Mouse (Mus musculus) embryonic facial prominence, embryonic 15.5 days (tissue): ENCODE measurements at regions not wholly inside any gene's neighbourhood (a gene's known extent, or its start where the extent isn't known, plus 50 kb on each side); places are given as distances from the start of the nearest gene placed in this dataset.
A peak's percentile ranks its signal among the peaks of the same experiment; 100 is the strongest.

Experiments
- ATAC-seq: fragments of 200-750 bp; cut with Nextera tagmentation; 2 replicates; pipeline ENCODE4 v1.8.0; 2017; ENCODE audit warnings: low read depth, moderate TSS enrichment; ENCODE audit not compliant: insufficient number of reproducible peaks, low FRiP score, low TSS enrichment
- H3K27ac ChIP-seq: fragments of 300-500 bp; sonication (generic); replicated peaks from 2 replicates; pipeline ENCODE4 v1.5.1; 2015; ENCODE audit warnings: mild to moderate bottlenecking, inconsistent platforms
- H3K27me3 ChIP-seq: fragments of 300-500 bp; sonication (generic); 2 replicates; pipeline ENCODE4 v1.6.1; 2015; ENCODE audit warnings: inconsistent platforms
- H3K36me3 ChIP-seq: fragments of 300-500 bp; sonication (generic); 2 replicates; pipeline ENCODE4 v1.6.1; 2015; ENCODE audit warnings: mild to moderate bottlenecking, inconsistent platforms
- H3K4me1 ChIP-seq: fragments of 300-500 bp; sonication (generic); 2 replicates; pipeline ENCODE4 v1.6.1; 2015; ENCODE audit warnings: inconsistent platforms
- H3K4me2 ChIP-seq: fragments of 300-500 bp; sonication (generic); replicated peaks from 2 replicates; pipeline ENCODE4 v1.6.1; 2015; ENCODE audit warnings: mild to moderate bottlenecking, inconsistent platforms
- H3K4me3 ChIP-seq: fragments of 300-500 bp; sonication (generic); replicated peaks from 2 replicates; pipeline ENCODE4 v1.5.1; 2015; ENCODE audit warnings: mild to moderate bottlenecking, inconsistent platforms
- H3K9ac ChIP-seq: fragments of 300-500 bp; sonication (generic); 2 replicates; pipeline ENCODE4 v1.6.1; 2015; ENCODE audit warnings: inconsistent platforms
- H3K9me3 ChIP-seq: fragments of 300-500 bp; sonication (generic); replicated peaks from 2 replicates; pipeline ENCODE4 v1.6.1; 2016; ENCODE audit warnings: inconsistent platforms
- WGBS: fragments of 180-500 bp; shearing (Covaris S2); methylation state at CpG from one replicate; pipeline ENCODE4 v1.1.7; 2015; 5-methylcytosine and 5-hydroxymethylcytosine counted together

- H3K4me1 ChIP-seq: no peaks in the 10 kb centered on the region
- no peaks in the 10 kb centered on the region for H3K9me3 ChIP-seq
- H3K4me2 ChIP-seq: no peak overlapping the region
- no peaks in the 10 kb centered on the region for H3K27me3 ChIP-seq
- H3K27ac ChIP-seq: no peak overlapping the region
- no peak overlapping the region for H3K9ac ChIP-seq
- no peak for ATAC-seq
- 60% methylated on average over 5 of the region's 5 CpGs for WGBS
- no peak overlapping the region for H3K4me3 ChIP-seq
- H3K36me3 ChIP-seq: no peaks in the 10 kb centered on the region
Measured at GRCm38 (mm10) chr10:56597382-56597781, 220.3 kb downstream of the Gja1 start.

DNA sequence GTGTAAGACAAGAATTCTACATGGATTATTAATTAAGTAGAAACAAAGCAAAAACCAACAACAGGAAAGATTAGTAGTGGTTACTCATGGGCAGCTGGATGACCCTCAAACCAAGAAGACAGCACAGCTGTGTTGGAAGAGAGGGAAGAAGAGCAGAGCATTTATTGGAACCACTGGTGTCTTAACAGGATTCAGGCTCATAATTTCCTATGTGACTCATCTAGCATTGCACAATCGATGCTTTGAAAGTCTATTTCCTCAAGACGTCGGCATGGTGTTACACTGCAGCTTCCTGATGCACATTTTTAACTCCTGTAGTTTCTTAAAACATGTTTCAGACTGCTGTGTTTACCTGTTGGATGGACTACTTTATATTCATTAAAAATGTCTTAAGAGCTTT, 221.1 kb downstream of the Gja1 start:
- 37% methylated on average over 3 of the region's 3 CpGs for WGBS
- H3K4me1 ChIP-seq: no peaks in the 10 kb centered on the region
- no peak overlapping the region for H3K27ac ChIP-seq
- ATAC-seq: no peak
- no peak overlapping the region for H3K4me3 ChIP-seq
- no peak overlapping the region for H3K9ac ChIP-seq
- H3K9me3 ChIP-seq: no peaks in the 10 kb centered on the region
- no peaks in the 10 kb centered on the region for H3K27me3 ChIP-seq
- H3K36me3 ChIP-seq: no peaks in the 10 kb centered on the region
- no peak overlapping the region for H3K4me2 ChIP-seq

GRCm38 (mm10) chr10:56599923-56600322, 222.8 kb downstream of the Gja1 start:
- no peaks in the 10 kb centered on the region for H3K4me1 ChIP-seq
- no peak overlapping the region for H3K4me2 ChIP-seq
- no peak overlapping the region for H3K27ac ChIP-seq
- H3K36me3 ChIP-seq: no peaks in the 10 kb centered on the region
- H3K27me3 ChIP-seq: no peaks in the 10 kb centered on the region
- no peak overlapping the region for H3K9ac ChIP-seq
- ATAC-seq: no peak
- H3K4me3 ChIP-seq: no peak overlapping the region
- 68% methylated on average over 4 of the region's 4 CpGs for WGBS
- H3K9me3 ChIP-seq: no peaks in the 10 kb centered on the region

- WGBS: 49% methylated on average over 8 of the region's 8 CpGs
- no peaks in the 10 kb centered on the region for H3K9me3 ChIP-seq
- H3K36me3 ChIP-seq: no peaks in the 10 kb centered on the region
- H3K27ac ChIP-seq: no peak overlapping the region
- ATAC-seq: no peak
- H3K9ac ChIP-seq: no peak overlapping the region
- H3K27me3 ChIP-seq: no peaks in the 10 kb centered on the region
- H3K4me2 ChIP-seq: no peak overlapping the region
- no peak overlapping the region for H3K4me3 ChIP-seq
- peaks cover 6% of the 10 kb centered on the region; the same call in 1 of the 2 replicates for H3K4me1 ChIP-seq
Measured at GRCm38 (mm10) chr10:56611564-56612288, 234.6 kb downstream of the Gja1 start.

DNA sequence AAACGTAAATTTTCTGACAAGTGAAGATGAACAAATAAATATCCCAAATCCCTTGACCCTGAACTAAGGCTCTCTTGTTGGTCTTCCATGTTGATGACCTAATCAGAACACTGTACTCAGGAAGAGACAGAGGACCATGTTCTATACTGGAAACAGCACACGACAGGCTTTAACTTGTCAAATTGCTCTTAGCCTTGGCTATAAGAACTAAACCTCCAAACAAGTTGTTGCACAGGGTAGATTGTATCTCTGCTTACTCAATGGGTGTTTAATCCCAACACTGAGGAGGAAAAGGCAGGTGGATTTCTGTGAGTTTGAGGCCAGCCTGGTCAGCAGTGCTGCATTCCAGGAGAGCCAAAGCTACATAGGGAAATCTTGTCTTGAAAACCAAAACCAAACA, 265.5 kb downstream of the Gja1 start:
- Histone ChIP-seq H3K4me1 (peaks cover 7% of the 10 kb centered on the region; the same call in 1 of the 2 replicates), H3K9me3 (no peaks in the 10 kb centered on the region), H3K4me2 (no peak overlapping the region), H3K9ac (no peak overlapping the region), H3K36me3 (no peaks in the 10 kb centered on the region), H3K27me3 (no peaks in the 10 kb centered on the region), H3K27ac (no peak overlapping the region), H3K4me3 (no peak overlapping the region)
- 70% methylated on average over 2 of the region's 2 CpGs for WGBS
- no peak for ATAC-seq

- Histone ChIP-seq H3K27ac (peak overlapping the region; percentile 48; the same call in 1 of the 2 replicates), H3K9me3 (no peaks in the 10 kb centered on the region), H3K4me2 (no peak overlapping the region), H3K4me1 (peaks cover 7% of the 10 kb centered on the region; the same call in 1 of the 2 replicates), H3K4me3 (no peak overlapping the region), H3K9ac (no peak overlapping the region), H3K36me3 (no peaks in the 10 kb centered on the region), H3K27me3 (no peaks in the 10 kb centered on the region)
- 32% methylated on average over 12 of the region's 12 CpGs for WGBS
- no peak for ATAC-seq
Measured at GRCm38 (mm10) chr10:56643376-56644135, 266.4 kb downstream of the Gja1 start.

DNA sequence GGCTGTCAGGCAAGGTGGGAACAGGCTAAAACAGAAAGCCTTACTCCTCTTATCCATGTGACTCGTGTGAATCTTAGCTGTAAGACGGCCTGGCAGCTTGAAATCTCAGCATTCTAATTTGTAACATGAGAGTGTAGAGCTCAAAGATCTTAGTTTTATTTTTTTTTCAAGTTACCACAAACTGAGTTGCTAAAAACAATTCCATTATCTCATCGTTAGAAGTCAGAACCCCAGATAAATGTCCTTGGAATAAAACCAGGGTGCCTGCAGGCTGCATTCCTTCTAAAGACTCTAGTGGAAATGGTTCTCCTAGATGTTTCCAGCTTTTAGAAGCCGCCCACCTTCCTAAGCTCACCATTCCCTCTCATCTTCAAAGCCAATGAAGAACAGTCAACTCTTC, 283.4 kb downstream of the Gja1 start:
- Histone ChIP-seq H3K9ac (no peak overlapping the region), H3K36me3 (no peaks in the 10 kb centered on the region), H3K9me3 (no peaks in the 10 kb centered on the region), H3K4me1 (no peaks in the 10 kb centered on the region), H3K27me3 (no peaks in the 10 kb centered on the region), H3K4me2 (no peak overlapping the region), H3K27ac (no peak overlapping the region), H3K4me3 (no peak overlapping the region)
- no peak for ATAC-seq
- 41% methylated on average over 4 of the region's 4 CpGs for WGBS

DNA sequence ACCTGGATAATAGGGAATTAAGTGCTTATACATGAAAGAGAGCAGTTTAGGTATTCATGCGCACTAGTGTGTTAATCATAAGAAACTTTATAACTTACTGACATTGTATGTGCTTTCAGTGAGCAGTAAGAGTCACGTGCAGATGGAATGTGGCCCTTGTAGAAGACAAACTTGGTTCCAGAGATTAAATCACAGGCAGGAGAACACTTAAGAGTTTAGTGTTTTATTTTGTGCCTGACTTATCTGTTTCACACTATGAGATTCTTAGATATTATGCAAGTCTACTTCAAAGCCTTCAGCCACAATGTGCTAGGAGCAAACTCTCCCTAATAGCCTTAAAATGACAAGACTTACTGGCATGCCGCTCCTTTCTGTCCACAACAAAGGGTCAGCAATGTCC, 296.8 kb downstream of the Gja1 start:
- Histone ChIP-seq H3K36me3 (no peaks in the 10 kb centered on the region), H3K4me1 (no peaks in the 10 kb centered on the region), H3K4me3 (no peak overlapping the region), H3K27ac (no peak overlapping the region), H3K4me2 (no peak overlapping the region), H3K9ac (no peak overlapping the region), H3K27me3 (no peaks in the 10 kb centered on the region), H3K9me3 (no peaks in the 10 kb centered on the region)
- no peak for ATAC-seq
- 63% methylated on average over 3 of the region's 3 CpGs for WGBS

GRCm38 (mm10) chr10:56682901-56683300, 305.8 kb downstream of the Gja1 start:
- ATAC-seq: no peak
- Histone ChIP-seq H3K27me3 (no peaks in the 10 kb centered on the region), H3K4me3 (no peak overlapping the region), H3K27ac (no peak overlapping the region), H3K36me3 (no peaks in the 10 kb centered on the region), H3K9me3 (no peaks in the 10 kb centered on the region), H3K4me1 (no peaks in the 10 kb centered on the region), H3K9ac (no peak overlapping the region), H3K4me2 (no peak overlapping the region)
- WGBS: 83% methylated on average over 3 of the region's 3 CpGs

DNA sequence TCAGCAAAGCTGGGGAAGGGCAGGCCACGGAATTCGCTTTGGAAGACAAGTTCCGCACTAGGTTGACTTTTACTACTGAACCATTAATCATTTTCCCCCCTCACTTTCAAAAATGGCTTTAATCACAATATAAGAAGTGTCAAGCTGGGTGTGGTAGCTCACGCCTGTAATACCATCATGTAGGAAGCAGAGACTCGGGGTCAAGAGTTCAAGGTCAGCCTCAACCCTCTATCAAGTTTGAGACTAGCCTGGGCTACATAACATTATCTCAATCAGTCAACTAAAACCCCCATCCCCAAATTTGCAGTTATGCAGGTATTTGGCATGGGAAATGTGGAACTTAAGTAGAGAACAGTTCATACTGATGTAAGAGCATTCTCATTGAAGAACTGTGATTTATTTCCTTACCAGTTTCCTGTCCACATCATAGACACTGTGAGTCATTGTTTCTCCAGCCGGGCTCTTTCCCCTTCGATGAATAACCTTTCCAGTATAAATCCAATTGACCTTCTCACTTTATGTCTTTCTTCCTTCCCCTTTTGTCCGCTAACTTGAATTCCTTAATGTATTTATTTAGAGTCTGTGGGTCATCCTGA, 308.6 kb downstream of the Gja1 start:
- Histone ChIP-seq H3K9ac (no peak overlapping the region), H3K4me2 (no peak overlapping the region), H3K4me1 (no peaks in the 10 kb centered on the region), H3K27me3 (no peaks in the 10 kb centered on the region), H3K4me3 (no peak overlapping the region), H3K9me3 (no peaks in the 10 kb centered on the region), H3K27ac (no peak overlapping the region), H3K36me3 (no peaks in the 10 kb centered on the region)
- no peak for ATAC-seq
- WGBS: 90% methylated on average over 8 of the region's 8 CpGs

DNA sequence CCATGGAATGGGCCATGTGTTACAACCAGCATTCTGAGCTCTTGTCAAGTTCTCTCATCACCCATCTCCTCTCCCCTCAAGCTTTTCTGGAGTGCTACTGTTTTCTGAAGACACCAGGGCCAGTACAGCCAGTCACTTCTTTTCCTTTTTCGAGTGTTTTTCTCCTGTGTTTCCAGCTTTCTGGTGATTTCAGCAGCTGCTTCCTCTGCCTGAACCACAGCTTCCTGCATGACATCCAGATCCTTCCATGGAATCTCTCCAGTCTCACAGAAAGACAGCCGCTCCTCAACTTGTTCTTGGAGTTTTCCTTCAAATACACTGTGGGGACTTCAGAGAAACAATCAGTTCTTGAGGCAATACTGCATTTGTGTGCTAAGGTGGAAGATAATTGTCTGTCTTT, 314.3 kb downstream of the Gja1 start:
- H3K27ac ChIP-seq: no peak overlapping the region
- H3K9me3 ChIP-seq: no peaks in the 10 kb centered on the region
- no peaks in the 10 kb centered on the region for H3K27me3 ChIP-seq
- H3K36me3 ChIP-seq: no peaks in the 10 kb centered on the region
- H3K4me3 ChIP-seq: no peak overlapping the region
- H3K4me1 ChIP-seq: no peaks in the 10 kb centered on the region
- WGBS: 67% methylated on average over 2 of the region's 2 CpGs
- H3K4me2 ChIP-seq: no peak overlapping the region
- H3K9ac ChIP-seq: no peak overlapping the region
- ATAC-seq: no peak
